Mouse (Mus musculus): ENCODE measurements around the gene Lsamp. TPM values are rescaled to one million over a fixed set of nuclear protein-coding genes. Genes with fewer than 3 reads are reported as not detected.
"Not testable (repeated sequence)": the region's sequence is repeated elsewhere in the genome, so short reads cannot be mapped to it uniquely, and the experiment has no call there.

Lsamp gene
- polyA plus RNA-seq, 1 experiment, result 0.31 TPM

GRCm38 (mm10) chr16:41974866-41975719 is 1990.9 kb downstream of the Lsamp start:
- TF ChIP-seq CTCF (IDR thresholded peaks at IDR 0.05; ENCODE audit: control insufficient read depth, insufficient read depth, insufficient replicate concordance, low read depth, low read length) (no peak), POLR2A (IDR thresholded peaks at IDR 0.05; ENCODE audit: control insufficient read depth, low read depth, low read length) (no peak)
- no peak overlapping the region for H3K4me3 ChIP-seq (ENCODE audit: control insufficient read depth, low read depth, low read length)
- H3K4me1 ChIP-seq (ENCODE audit: control insufficient read depth, insufficient read depth, low read length), result no peaks in the 10 kb centered on the region
- H3K36me3 ChIP-seq (ENCODE audit: control insufficient read depth, insufficient read depth, low read length), result no peaks in the 10 kb centered on the region
- H3K27me3 ChIP-seq (ENCODE audit: control insufficient read depth, insufficient read depth, low read length), result no peaks in the 10 kb centered on the region
- H3K27ac ChIP-seq (ENCODE audit: control insufficient read depth, insufficient read depth, low read depth, low read length), result no peak overlapping the region

- no peaks in the 10 kb centered on the region for H3K36me3 ChIP-seq (ENCODE audit: control insufficient read depth, insufficient read depth, low read length)
These were observed 1992.7 kb downstream of the Lsamp start for GRCm38 (mm10) chr16:41976897-41977296.

GRCm38 (mm10) chr16:41996956-41997355 is 2012.8 kb downstream of the Lsamp start:
- Histone ChIP-seq H3K4me1 (ENCODE audit: control insufficient read depth, insufficient read depth, low read length) (no peaks in the 10 kb centered on the region), H3K27ac (ENCODE audit: control insufficient read depth, insufficient read depth, low read depth, low read length) (no peak overlapping the region), H3K4me3 (ENCODE audit: control insufficient read depth, low read depth, low read length) (no peak overlapping the region), H3K36me3 (ENCODE audit: control insufficient read depth, insufficient read depth, low read length) (no peaks in the 10 kb centered on the region), H3K27me3 (ENCODE audit: control insufficient read depth, insufficient read depth, low read length) (no peaks in the 10 kb centered on the region)
- TF ChIP-seq POLR2A (IDR thresholded peaks at IDR 0.05; ENCODE audit: control insufficient read depth, low read depth, low read length) (no peak), CTCF (IDR thresholded peaks at IDR 0.05; ENCODE audit: control insufficient read depth, insufficient read depth, insufficient replicate concordance, low read depth, low read length) (no peak)

More at GRCm38 (mm10) chr16:41976897-41977296, 1992.7 kb downstream of the Lsamp start:
- Histone ChIP-seq H3K4me3 (ENCODE audit: control insufficient read depth, low read depth, low read length) (no peak overlapping the region), H3K27ac (ENCODE audit: control insufficient read depth, insufficient read depth, low read depth, low read length) (no peak overlapping the region), H3K4me1 (ENCODE audit: control insufficient read depth, insufficient read depth, low read length) (no peaks in the 10 kb centered on the region), H3K27me3 (ENCODE audit: control insufficient read depth, insufficient read depth, low read length) (no peaks in the 10 kb centered on the region)
- TF ChIP-seq POLR2A (IDR thresholded peaks at IDR 0.05; ENCODE audit: control insufficient read depth, low read depth, low read length) (no peak), CTCF (IDR thresholded peaks at IDR 0.05; ENCODE audit: control insufficient read depth, insufficient read depth, insufficient replicate concordance, low read depth, low read length) (no peak)

GRCm38 (mm10) chr16:42002925-42003324 is 2018.8 kb downstream of the Lsamp start:
- no peaks in the 10 kb centered on the region for H3K27me3 ChIP-seq (ENCODE audit: control insufficient read depth, insufficient read depth, low read length)
- TF ChIP-seq POLR2A (IDR thresholded peaks at IDR 0.05; ENCODE audit: control insufficient read depth, low read depth, low read length), result no peak
- no peak for TF ChIP-seq CTCF (IDR thresholded peaks at IDR 0.05; ENCODE audit: control insufficient read depth, insufficient read depth, insufficient replicate concordance, low read depth, low read length)
- H3K4me3 ChIP-seq (ENCODE audit: control insufficient read depth, low read depth, low read length), result no peak overlapping the region
- H3K27ac ChIP-seq (ENCODE audit: control insufficient read depth, insufficient read depth, low read depth, low read length), result no peak overlapping the region
- no peaks in the 10 kb centered on the region for H3K36me3 ChIP-seq (ENCODE audit: control insufficient read depth, insufficient read depth, low read length)
- no peaks in the 10 kb centered on the region for H3K4me1 ChIP-seq (ENCODE audit: control insufficient read depth, insufficient read depth, low read length)

- not testable (repeated sequence) for H3K4me3 ChIP-seq (ENCODE audit: control insufficient read depth, low read depth, low read length); H3K4me1 ChIP-seq (ENCODE audit: control insufficient read depth, insufficient read depth, low read length); H3K27me3 ChIP-seq (ENCODE audit: control insufficient read depth, insufficient read depth, low read length); H3K27ac ChIP-seq (ENCODE audit: control insufficient read depth, insufficient read depth, low read depth, low read length); H3K36me3 ChIP-seq (ENCODE audit: control insufficient read depth, insufficient read depth, low read length)
These were observed 2019.3 kb downstream of the Lsamp start for GRCm38 (mm10) chr16:42003506-42003905.

GRCm38 (mm10) chr16:42004166-42004565 is 2020.0 kb downstream of the Lsamp start:
- TF ChIP-seq CTCF (IDR thresholded peaks at IDR 0.05; ENCODE audit: control insufficient read depth, insufficient read depth, insufficient replicate concordance, low read depth, low read length), result no peak
- no peak for TF ChIP-seq POLR2A (IDR thresholded peaks at IDR 0.05; ENCODE audit: control insufficient read depth, low read depth, low read length)
- Histone ChIP-seq H3K27me3 (ENCODE audit: control insufficient read depth, insufficient read depth, low read length) (no peaks in the 10 kb centered on the region), H3K4me1 (ENCODE audit: control insufficient read depth, insufficient read depth, low read length) (no peaks in the 10 kb centered on the region), H3K4me3 (ENCODE audit: control insufficient read depth, low read depth, low read length) (no peak overlapping the region), H3K36me3 (ENCODE audit: control insufficient read depth, insufficient read depth, low read length) (no peaks in the 10 kb centered on the region), H3K27ac (ENCODE audit: control insufficient read depth, insufficient read depth, low read depth, low read length) (no peak overlapping the region)

GRCm38 (mm10) chr16:42014937-42015336 is 2030.8 kb downstream of the Lsamp start:
- no peak overlapping the region for H3K27ac ChIP-seq (ENCODE audit: control insufficient read depth, insufficient read depth, low read depth, low read length)

More at GRCm38 (mm10) chr16:42014937-42015336, 2030.8 kb downstream of the Lsamp start:
- H3K36me3 ChIP-seq (ENCODE audit: control insufficient read depth, insufficient read depth, low read length), result no peaks in the 10 kb centered on the region
- TF ChIP-seq CTCF (IDR thresholded peaks at IDR 0.05; ENCODE audit: control insufficient read depth, insufficient read depth, insufficient replicate concordance, low read depth, low read length), result no peak
- TF ChIP-seq POLR2A (IDR thresholded peaks at IDR 0.05; ENCODE audit: control insufficient read depth, low read depth, low read length), result no peak
- H3K27me3 ChIP-seq (ENCODE audit: control insufficient read depth, insufficient read depth, low read length), result no peaks in the 10 kb centered on the region
- no peak overlapping the region for H3K4me3 ChIP-seq (ENCODE audit: control insufficient read depth, low read depth, low read length)
- no peaks in the 10 kb centered on the region for H3K4me1 ChIP-seq (ENCODE audit: control insufficient read depth, insufficient read depth, low read length)
